Mouse (Mus musculus): ENCODE data around the gene Cdk7.

GRCm38 (mm10) chr13:100777491-100777890, 46.8 kb upstream of the Cdk7 start:
- no peak for TF ChIP-seq NRF1 (IDR thresholded peaks at IDR 0.05; ENCODE audit: low read depth, low read length)
- TF ChIP-seq SIN3A (IDR thresholded peaks at IDR 0.05; ENCODE audit: low read length) = no peak
- TF ChIP-seq EP300 (IDR thresholded peaks at IDR 0.05; ENCODE audit: low read length) = no peak
- TF ChIP-seq CTCF (conservative IDR thresholded peaks at IDR 0.05 in 1 of 2, IDR thresholded peaks at IDR 0.05 in 1 of 2; ENCODE audit: low read depth in 2 of 2, low read length in 2 of 2) = no peak
- no peak for TF ChIP-seq POLR2A (IDR thresholded peaks at IDR 0.05; ENCODE audit: low read depth, low read length)
- no peak for TF ChIP-seq MAZ (IDR thresholded peaks at IDR 0.05; ENCODE audit: low read depth, low read length)

All from CH12.LX (cell line).